Mouse (Mus musculus): Measurements from ENCODE around the gene Clstn2. TPM values are rescaled to one million over a fixed set of nuclear protein-coding genes. Genes with fewer than 3 reads are reported as not detected.

Clstn2 gene
- total and polyA plus RNA-seq, 3 experiments: not detected

DNA sequence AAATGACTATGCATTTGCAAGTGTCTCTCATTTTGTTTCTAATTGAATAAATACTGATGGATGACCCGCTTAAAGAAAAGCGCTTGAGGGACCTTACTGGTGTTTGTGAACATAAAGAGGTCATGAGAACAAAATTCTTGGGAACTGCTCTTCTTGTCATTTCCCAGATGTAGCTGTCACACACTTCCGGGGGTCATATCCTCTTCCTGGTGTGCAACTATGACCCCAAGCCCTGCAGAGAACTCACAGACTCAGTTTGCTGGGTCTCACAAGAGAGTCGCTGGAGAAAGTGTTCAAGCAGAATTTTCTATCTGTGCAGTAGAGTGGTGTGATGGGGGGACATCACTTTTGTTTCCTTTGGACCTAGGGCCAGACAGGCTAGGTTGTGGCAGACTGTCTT, 442.3 kb downstream of the Clstn2 start:
- Histone ChIP-seq H3K79me2 (ENCODE audit: control insufficient read depth, insufficient read depth, low read length, poor library complexity) (no peaks in the 10 kb centered on the region), H3K27me3 (ENCODE audit: control insufficient read depth in 1 of 2, insufficient read depth in 2 of 2, low read length in 2 of 2) (no peaks in the 10 kb centered on the region), H3K9ac (ENCODE audit: control insufficient read depth, low read depth, low read length, poor library complexity, severe bottlenecking) (no peak overlapping the region), H3K9me3 (replicated peaks; ENCODE audit: insufficient read depth, low read length) (no peaks in the 10 kb centered on the region), H3K4me1 (ENCODE audit: control insufficient read depth in 1 of 2, insufficient read depth in 2 of 2, low read length in 2 of 2) (no peaks in the 10 kb centered on the region), H3K4me3 (ENCODE audit: control insufficient read depth in 1 of 2, insufficient read depth in 1 of 2, low read depth in 2 of 2, low read length in 2 of 2) (no peak overlapping the region), H3K27ac (ENCODE audit: control insufficient read depth, low read depth, low read length) (no peak overlapping the region), H3K36me3 (ENCODE audit: control insufficient read depth in 1 of 2, insufficient read depth in 2 of 2, low read length in 2 of 2) (no peaks in the 10 kb centered on the region)
- no peak for DNase-seq (ENCODE audit: low read depth, low spot score)
- TF ChIP-seq MEF2A (IDR thresholded peaks at IDR 0.05; ENCODE audit: extremely low read depth, insufficient replicate concordance, low read depth, low read length, poor library complexity, severe bottlenecking): no peak
- no peak for TF ChIP-seq USF1 (IDR thresholded peaks at IDR 0.05; ENCODE audit: low read depth, low read length)
- no peak for TF ChIP-seq CHD1 (IDR thresholded peaks at IDR 0.05; ENCODE audit: low read depth, low read length)
- TF ChIP-seq TAL1 (IDR thresholded peaks at IDR 0.05; ENCODE audit: low read length): no peak
- no peak for TF ChIP-seq ZNF384 (IDR thresholded peaks at IDR 0.05; ENCODE audit: low read depth, low read length)
- no peak for TF ChIP-seq EP300 (IDR thresholded peaks at IDR 0.05; ENCODE audit: low read depth in 1 of 2, low read length in 2 of 2)
- no peak for TF ChIP-seq GABPA (IDR thresholded peaks at IDR 0.05; ENCODE audit: low read depth, low read length)
- no peak for TF ChIP-seq MAX (IDR thresholded peaks at IDR 0.05; ENCODE audit: low read length)
- TF ChIP-seq KAT2A (conservative IDR thresholded peaks at IDR 0.05; ENCODE audit: low read depth, low read length): no peak
- no peak for TF ChIP-seq USF2 (IDR thresholded peaks at IDR 0.05; ENCODE audit: borderline replicate concordance in 1 of 2, insufficient read depth in 1 of 2, low read depth in 1 of 2, low read length in 2 of 2)
- TF ChIP-seq MAFK (IDR thresholded peaks at IDR 0.05; ENCODE audit: borderline replicate concordance, low read depth, low read length): no peak
- TF ChIP-seq BHLHE40 (IDR thresholded peaks at IDR 0.05; ENCODE audit: borderline replicate concordance, low read depth, low read length): no peak

DNA sequence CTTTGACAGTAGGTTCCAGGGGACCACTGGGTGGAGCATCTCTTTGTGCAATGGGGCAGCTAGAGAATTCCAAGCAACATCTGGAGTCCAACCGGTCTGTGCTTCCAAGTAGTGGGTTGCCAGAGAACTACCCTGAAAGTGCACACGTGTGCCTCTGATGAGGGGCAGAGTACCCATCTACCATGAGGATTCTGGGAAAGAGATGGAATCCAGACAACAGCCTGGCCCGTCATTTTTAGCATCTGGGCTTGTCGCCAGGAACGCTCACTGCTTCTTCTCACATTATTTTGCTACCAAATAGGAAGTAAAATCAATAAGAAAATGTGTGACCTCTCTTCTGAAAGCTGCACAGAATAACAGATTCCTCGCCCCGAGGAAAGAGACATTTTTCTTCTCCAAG, 462.1 kb downstream of the Clstn2 start:
- Histone ChIP-seq H3K36me3 (ENCODE audit: control insufficient read depth in 1 of 2, insufficient read depth in 2 of 2, low read length in 2 of 2) (no peaks in the 10 kb centered on the region), H3K27ac (ENCODE audit: control insufficient read depth, low read depth, low read length) (no peak overlapping the region), H3K79me2 (ENCODE audit: control insufficient read depth, insufficient read depth, low read length, poor library complexity) (no peaks in the 10 kb centered on the region), H3K9ac (ENCODE audit: control insufficient read depth, low read depth, low read length, poor library complexity, severe bottlenecking) (no peak overlapping the region), H3K4me3 (ENCODE audit: control insufficient read depth in 1 of 2, insufficient read depth in 1 of 2, low read depth in 2 of 2, low read length in 2 of 2) (no peak overlapping the region), H3K4me1 (ENCODE audit: control insufficient read depth in 1 of 2, insufficient read depth in 2 of 2, low read length in 2 of 2) (no peaks in the 10 kb centered on the region), H3K9me3 (replicated peaks; ENCODE audit: insufficient read depth, low read length) (no peaks in the 10 kb centered on the region), H3K27me3 (ENCODE audit: control insufficient read depth in 1 of 2, insufficient read depth in 2 of 2, low read length in 2 of 2) (no peaks in the 10 kb centered on the region; a peak in 1 of 4 replicates)
- no peak for TF ChIP-seq USF1 (IDR thresholded peaks at IDR 0.05; ENCODE audit: low read depth, low read length)
- no peak for TF ChIP-seq MYB (IDR thresholded peaks at IDR 0.05; ENCODE audit: low read depth, low read length)
- no peak for TF ChIP-seq GABPA (IDR thresholded peaks at IDR 0.05; ENCODE audit: low read depth, low read length)
- TF ChIP-seq E2F4 (IDR thresholded peaks at IDR 0.05; ENCODE audit: borderline replicate concordance, low read depth, low read length): no peak
- TF ChIP-seq POLR2AphosphoS2 (IDR thresholded peaks at IDR 0.05; ENCODE audit: low read length): no peak
- no peak for TF ChIP-seq ZKSCAN1 (IDR thresholded peaks at IDR 0.05; ENCODE audit: low read depth, low read length)
- no peak for TF ChIP-seq UBTF (IDR thresholded peaks at IDR 0.05; ENCODE audit: borderline replicate concordance, insufficient read depth, low read depth, low read length)
- TF ChIP-seq POLR2A (IDR thresholded peaks at IDR 0.05; ENCODE audit: control insufficient read depth in 1 of 2, insufficient read depth in 1 of 2, low read depth in 1 of 2, low read length in 2 of 2, poor library complexity in 1 of 2): no peak
- TF ChIP-seq ZC3H11A (IDR thresholded peaks at IDR 0.05; ENCODE audit: low read depth, low read length): no peak
- DNase-seq (ENCODE audit: low read depth, low spot score): no peak
